Mouse (Mus musculus): ENCODE measurements around the gene Pcca. TPM values are rescaled to one million over a fixed set of nuclear protein-coding genes. Genes with fewer than 3 reads are reported as not detected.

The Pcca gene
- polyA plus RNA-seq, 1 experiment from 2014 or later, result 14.8 TPM

GRCm38 (mm10) chr14:122902884-122903283 is 368.8 kb downstream of the Pcca start:
- Histone ChIP-seq H3K27ac (no peak overlapping the region), H3K27me3 (no peaks in the 10 kb centered on the region), H3K9me3 (no peaks in the 10 kb centered on the region), H3K9ac (no peak overlapping the region), H3K4me3 (no peak overlapping the region), H3K4me2 (no peak overlapping the region), H3K36me3 (no peaks in the 10 kb centered on the region), H3K4me1 (peaks cover 18% of the 10 kb centered on the region)
- 28% methylated on average over 4 of the region's 4 CpGs for WGBS
- peak; percentile 58; the same call in 1 of the 2 replicates for ATAC-seq (ENCODE audit: insufficient number of reproducible peaks, low FRiP score, low TSS enrichment, low read depth)

GRCm38 (mm10) chr14:122903923-122904351 is 369.8 kb downstream of the Pcca start:
- Histone ChIP-seq H3K4me1 (peaks cover 18% of the 10 kb centered on the region), H3K36me3 (no peaks in the 10 kb centered on the region), H3K4me3 (no peak overlapping the region), H3K27me3 (no peaks in the 10 kb centered on the region), H3K9me3 (no peaks in the 10 kb centered on the region), H3K27ac (no peak overlapping the region), H3K9ac (no peak overlapping the region), H3K4me2 (no peak overlapping the region)
- ATAC-seq (ENCODE audit: insufficient number of reproducible peaks, low FRiP score, low TSS enrichment, low read depth), result no peak
- 49% methylated on average over 2 of the region's 2 CpGs for WGBS

GRCm38 (mm10) chr14:122905007-122905406 is 370.9 kb downstream of the Pcca start:
- Histone ChIP-seq H3K36me3 (no peaks in the 10 kb centered on the region), H3K27ac (no peak overlapping the region), H3K4me1 (peaks cover 18% of the 10 kb centered on the region), H3K9ac (no peak overlapping the region), H3K27me3 (no peaks in the 10 kb centered on the region), H3K9me3 (no peaks in the 10 kb centered on the region), H3K4me2 (no peak overlapping the region), H3K4me3 (no peak overlapping the region)
- no peak for ATAC-seq (ENCODE audit: insufficient number of reproducible peaks, low FRiP score, low TSS enrichment, low read depth)
- 97% methylated on average over 1 of the region's 1 CpGs for WGBS

- ATAC-seq (ENCODE audit: insufficient number of reproducible peaks, low FRiP score, low TSS enrichment, low read depth), result no peak
- Histone ChIP-seq H3K4me1 (peaks cover 3% of the 10 kb centered on the region; the same call in 1 of the 2 replicates), H3K36me3 (no peaks in the 10 kb centered on the region), H3K4me3 (no peak overlapping the region), H3K9ac (no peak overlapping the region), H3K9me3 (no peaks in the 10 kb centered on the region), H3K27me3 (no peaks in the 10 kb centered on the region), H3K4me2 (no peak overlapping the region), H3K27ac (no peak overlapping the region)
- WGBS, result 92% methylated on average over 4 of the region's 4 CpGs
Observed at GRCm38 (mm10) chr14:122908075-122908474, 374.0 kb downstream of the Pcca start.

- ATAC-seq (ENCODE audit: insufficient number of reproducible peaks, low FRiP score, low TSS enrichment, low read depth), result no peak
- Histone ChIP-seq H3K4me1 (0 out of 2 replicates have a peak, but pooled peaks cover 4% of the 10 kb centered on the region), H3K27me3 (no peaks in the 10 kb centered on the region), H3K4me3 (no peak overlapping the region), H3K9ac (no peak overlapping the region), H3K36me3 (no peaks in the 10 kb centered on the region), H3K4me2 (no peak overlapping the region), H3K9me3 (no peaks in the 10 kb centered on the region), H3K27ac (no peak overlapping the region)
- 75% methylated on average over 5 of the region's 5 CpGs for WGBS
Observed at GRCm38 (mm10) chr14:122909368-122910091, 375.4 kb downstream of the Pcca start.

- no peak overlapping the region for H3K4me3 ChIP-seq
- no peaks in the 10 kb centered on the region for H3K36me3 ChIP-seq
- no peak overlapping the region for H3K4me2 ChIP-seq
- H3K27me3 ChIP-seq, result no peaks in the 10 kb centered on the region
- H3K9ac ChIP-seq, result no peak overlapping the region
- no peak overlapping the region for H3K27ac ChIP-seq
- no peak for ATAC-seq (ENCODE audit: insufficient number of reproducible peaks, low FRiP score, low TSS enrichment, low read depth)
- H3K4me1 ChIP-seq, result 0 out of 2 replicates have a peak, but pooled peaks cover 4% of the 10 kb centered on the region
- H3K9me3 ChIP-seq, result no peaks in the 10 kb centered on the region
Observed at GRCm38 (mm10) chr14:122911265-122911664, 377.1 kb downstream of the Pcca start.

- peak overlapping the region; percentile 95 for H3K4me2 ChIP-seq
- H3K9ac ChIP-seq, result no peak overlapping the region
- no peaks in the 10 kb centered on the region for H3K9me3 ChIP-seq
- H3K27me3 ChIP-seq, result no peaks in the 10 kb centered on the region
- no peaks in the 10 kb centered on the region for H3K36me3 ChIP-seq
- H3K4me1 ChIP-seq, result 0 out of 2 replicates have a peak, but pooled peaks cover 4% of the 10 kb centered on the region
- ATAC-seq (ENCODE audit: insufficient number of reproducible peaks, low FRiP score, low TSS enrichment, low read depth), result no peak
- 61% methylated on average over 1 of the region's 1 CpGs for WGBS
- no peak overlapping the region for H3K27ac ChIP-seq
- peak overlapping the region; percentile 65 for H3K4me3 ChIP-seq
Observed at GRCm38 (mm10) chr14:122912137-122912536, 378.0 kb downstream of the Pcca start.

GRCm38 (mm10) chr14:122912812-122913498 is 378.8 kb downstream of the Pcca start:
- H3K27me3 ChIP-seq, result no peaks in the 10 kb centered on the region
- peak overlapping the region; percentile 33 for H3K9ac ChIP-seq
- H3K4me1 ChIP-seq, result 0 out of 2 replicates have a peak, but pooled peaks cover 4% of the 10 kb centered on the region
- H3K4me3 ChIP-seq, result peak overlapping the region; percentile 65
- WGBS, result under 1% methylated on average over 58 of the region's 58 CpGs
- no peaks in the 10 kb centered on the region for H3K9me3 ChIP-seq
- H3K27ac ChIP-seq, result no peak overlapping the region
- H3K36me3 ChIP-seq, result no peaks in the 10 kb centered on the region
- H3K4me2 ChIP-seq, result peak overlapping the region; percentile 95
- ATAC-seq (ENCODE audit: insufficient number of reproducible peaks, low FRiP score, low TSS enrichment, low read depth), result peak; percentile 61; the same call in 1 of the 2 replicates

- H3K4me2 ChIP-seq, result peak within 1 kb of the TSS; percentile 95
- H3K9me3 ChIP-seq, result no peaks in the 10 kb centered on the region
- H3K4me1 ChIP-seq, result 0 out of 2 replicates have a peak, but pooled peaks cover 4% of the 10 kb centered on the region
- H3K27ac ChIP-seq, result no peak within 1 kb of the TSS
- 75% methylated on average over 6 of the region's 6 CpGs for WGBS
- H3K36me3 ChIP-seq, result no peaks in the 10 kb centered on the region; the same call in 1 of the 2 replicates
- no peak for ATAC-seq (ENCODE audit: insufficient number of reproducible peaks, low FRiP score, low TSS enrichment, low read depth)
- peak within 1 kb of the TSS; percentile 33 for H3K9ac ChIP-seq
- H3K4me3 ChIP-seq, result peak within 1 kb of the TSS; percentile 65
- no peaks in the 10 kb centered on the region for H3K27me3 ChIP-seq
Observed at GRCm38 (mm10) chr14:122913657-122914056, 379.5 kb downstream of the Pcca start, which contains the start of gene Ggact. Gene Ggact, minus strand, starts transcription at chr14:122913757.

- H3K4me1 ChIP-seq, result 0 out of 2 replicates have a peak, but pooled peaks cover 4% of the 10 kb centered on the region
- ATAC-seq (ENCODE audit: insufficient number of reproducible peaks, low FRiP score, low TSS enrichment, low read depth), result no peak
- WGBS, result 76% methylated on average over 1 of the region's 1 CpGs
- H3K27me3 ChIP-seq, result no peaks in the 10 kb centered on the region
- H3K9ac ChIP-seq, result no peak overlapping the region
- H3K4me3 ChIP-seq, result no peak overlapping the region
- H3K36me3 ChIP-seq, result peaks cover 8% of the 10 kb centered on the region
- no peaks in the 10 kb centered on the region for H3K9me3 ChIP-seq
- H3K27ac ChIP-seq, result no peak overlapping the region
- no peak overlapping the region for H3K4me2 ChIP-seq
Observed at GRCm38 (mm10) chr14:122917676-122918075, 383.6 kb downstream of the Pcca start.

GRCm38 (mm10) chr14:122920011-122920410 is 385.9 kb downstream of the Pcca start:
- no peak for ATAC-seq (ENCODE audit: insufficient number of reproducible peaks, low FRiP score, low TSS enrichment, low read depth)
- Histone ChIP-seq H3K4me1 (no peaks in the 10 kb centered on the region), H3K4me2 (no peak overlapping the region), H3K27ac (no peak overlapping the region), H3K9ac (no peak overlapping the region), H3K4me3 (no peak overlapping the region), H3K9me3 (no peaks in the 10 kb centered on the region), H3K27me3 (no peaks in the 10 kb centered on the region), H3K36me3 (peaks cover 16% of the 10 kb centered on the region)
- WGBS, result 75% methylated on average over 5 of the region's 5 CpGs

- no peaks in the 10 kb centered on the region for H3K4me1 ChIP-seq
- no peak overlapping the region for H3K9ac ChIP-seq
- no peak overlapping the region for H3K27ac ChIP-seq
- ATAC-seq (ENCODE audit: insufficient number of reproducible peaks, low FRiP score, low TSS enrichment, low read depth), result no peak
- H3K4me3 ChIP-seq, result no peak overlapping the region
- H3K36me3 ChIP-seq, result peaks cover 16% of the 10 kb centered on the region
- H3K9me3 ChIP-seq, result no peaks in the 10 kb centered on the region
- no peaks in the 10 kb centered on the region for H3K27me3 ChIP-seq
- 84% methylated on average over 1 of the region's 1 CpGs for WGBS
- no peak overlapping the region for H3K4me2 ChIP-seq
Observed at GRCm38 (mm10) chr14:122936460-122936859, 402.3 kb downstream of the Pcca start.

Data from limb, embryonic 15.5 days (tissue).